Mouse (Mus musculus) cerebellum, adult 8-10 months (tissue): ENCODE data around the gene Mast1.

Experiments
- DNase-seq: peaks from one replicate; pipeline ENCODE4 v3.0.0; 2022

The Mast1 gene

DNA sequence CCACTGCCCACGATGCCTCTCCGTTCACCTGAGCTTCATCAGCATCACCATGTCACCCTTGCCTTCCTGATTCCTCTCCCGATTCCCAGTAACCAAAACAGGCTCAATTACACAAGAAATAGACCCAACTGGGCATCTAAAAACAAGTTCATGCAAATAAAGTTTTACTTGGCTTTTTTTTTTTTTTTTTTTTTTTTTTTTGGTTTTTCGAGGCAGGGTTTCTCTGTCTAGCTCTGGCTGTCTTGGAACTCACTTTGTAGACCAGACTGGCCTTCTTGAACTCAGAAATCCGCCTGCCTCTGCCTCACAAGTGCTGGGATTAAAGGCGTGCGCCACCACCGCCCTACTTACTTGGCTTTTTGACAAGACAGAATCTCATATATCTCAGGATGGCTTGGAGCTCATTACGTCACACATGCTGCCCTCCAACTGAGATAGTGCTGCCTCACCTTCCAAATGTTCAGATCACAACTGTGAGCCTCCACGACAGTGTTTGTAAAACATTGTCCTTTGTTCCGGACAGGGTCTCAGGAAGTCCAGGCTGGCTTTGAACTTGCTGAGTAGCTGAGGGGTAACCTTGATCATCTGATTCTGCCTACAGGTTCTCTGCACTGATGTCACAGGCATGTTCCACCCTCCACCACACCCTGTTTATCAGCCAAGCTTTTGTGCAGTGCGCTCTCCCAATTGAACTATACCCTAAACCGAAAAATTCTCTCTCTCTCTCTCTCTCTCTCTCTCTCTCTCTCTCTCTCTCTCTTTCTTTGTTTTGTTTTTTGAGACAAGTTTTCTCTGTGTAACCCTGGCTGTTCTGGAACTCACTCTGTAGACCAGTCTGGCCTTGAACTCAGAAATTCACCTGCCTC is 694 bp upstream of the Mast1 start:
- no peak for DNase-seq

DNA sequence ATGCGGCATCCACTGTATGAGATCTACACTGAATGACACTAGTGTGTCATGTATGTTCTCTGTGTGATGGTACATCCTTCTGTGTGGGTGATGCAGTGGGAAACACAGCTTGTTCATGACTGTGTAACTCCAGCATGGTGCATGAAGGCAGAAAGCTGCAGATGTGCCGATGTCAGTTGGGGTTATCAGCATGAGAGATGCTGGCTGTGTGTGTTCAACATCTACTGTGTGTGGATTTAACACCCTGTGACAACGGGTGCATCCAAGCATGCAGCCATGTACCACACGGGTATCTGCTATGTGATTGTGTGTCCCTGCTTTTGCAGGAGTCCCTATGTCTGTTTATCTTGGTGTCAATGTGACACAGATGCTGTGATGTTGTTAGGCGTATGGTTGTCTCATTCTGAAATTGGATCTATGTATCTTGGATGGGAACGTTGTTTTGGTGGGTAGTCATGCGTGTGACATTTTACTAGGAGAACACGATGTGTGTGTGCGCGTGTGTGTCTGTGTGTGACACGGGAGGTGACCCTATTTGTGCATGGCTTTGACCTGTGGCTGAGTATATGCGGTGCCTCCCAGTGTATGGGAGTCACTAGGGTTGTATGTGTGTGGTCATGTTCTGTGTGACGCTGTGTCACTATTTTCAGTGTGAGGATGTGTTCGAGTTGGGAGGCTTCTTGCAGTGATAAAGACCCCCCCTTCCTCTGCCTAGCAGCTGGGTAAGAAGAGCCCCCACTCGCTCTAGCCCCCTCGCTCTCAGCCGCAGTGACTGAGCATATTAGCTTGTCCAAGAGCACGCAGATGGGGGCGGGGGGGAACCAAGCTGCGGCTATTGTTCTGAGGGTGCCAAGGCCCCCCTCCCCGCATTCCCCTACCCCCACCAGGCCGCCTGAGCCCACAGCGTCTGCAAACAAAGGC is 858 bp downstream of the Mast1 start:
- DNase-seq = peak; percentile 44

- peak; percentile 59 for DNase-seq
These were observed 1.7 kb downstream of the Mast1 start for GRCm38 (mm10) chr8:84935489-84935888.

DNA sequence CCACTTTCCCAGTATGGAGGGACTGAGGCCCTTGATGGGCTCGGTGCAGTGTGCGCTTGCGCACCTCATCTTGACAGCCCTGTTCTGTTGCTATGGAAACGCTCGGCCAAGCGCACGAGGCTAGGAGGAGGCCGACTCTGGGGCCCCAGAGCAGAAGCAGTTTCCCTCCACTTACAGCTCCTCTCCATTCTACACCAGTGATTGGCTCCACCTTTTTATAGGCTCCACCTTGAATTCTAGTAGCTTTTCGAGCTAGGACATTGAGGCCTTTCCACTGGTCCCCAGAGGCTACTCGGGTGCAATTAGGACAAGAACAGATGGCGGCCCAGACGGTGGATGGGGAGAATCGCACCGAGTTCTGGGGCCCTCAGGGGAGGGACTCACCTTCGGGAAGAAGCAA is 2.3 kb downstream of the Mast1 start:
- DNase-seq = peak; percentile 77

- DNase-seq = no peak
These were observed 3.2 kb downstream of the Mast1 start for GRCm38 (mm10) chr8:84933767-84934559.

DNA sequence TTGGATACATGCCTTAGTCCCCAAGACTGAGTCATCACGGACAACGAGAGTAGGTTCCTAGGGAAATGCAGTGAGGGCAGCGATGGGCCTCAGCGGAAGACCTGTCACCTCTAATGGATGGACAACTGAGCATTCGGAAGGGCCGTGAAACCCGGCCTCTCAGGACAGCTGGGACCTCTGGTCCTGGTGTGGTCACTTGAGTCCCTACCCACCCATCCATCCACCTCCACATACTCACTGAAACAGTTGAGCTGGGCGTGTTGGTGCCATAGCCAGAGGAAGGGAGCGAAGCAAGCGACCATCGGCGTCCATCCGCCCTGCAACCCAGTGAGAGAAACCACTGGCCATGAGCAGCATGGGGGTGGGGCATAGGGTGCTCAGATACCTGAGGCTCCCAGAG is 6.6 kb downstream of the Mast1 start:
- no peak for DNase-seq

DNA sequence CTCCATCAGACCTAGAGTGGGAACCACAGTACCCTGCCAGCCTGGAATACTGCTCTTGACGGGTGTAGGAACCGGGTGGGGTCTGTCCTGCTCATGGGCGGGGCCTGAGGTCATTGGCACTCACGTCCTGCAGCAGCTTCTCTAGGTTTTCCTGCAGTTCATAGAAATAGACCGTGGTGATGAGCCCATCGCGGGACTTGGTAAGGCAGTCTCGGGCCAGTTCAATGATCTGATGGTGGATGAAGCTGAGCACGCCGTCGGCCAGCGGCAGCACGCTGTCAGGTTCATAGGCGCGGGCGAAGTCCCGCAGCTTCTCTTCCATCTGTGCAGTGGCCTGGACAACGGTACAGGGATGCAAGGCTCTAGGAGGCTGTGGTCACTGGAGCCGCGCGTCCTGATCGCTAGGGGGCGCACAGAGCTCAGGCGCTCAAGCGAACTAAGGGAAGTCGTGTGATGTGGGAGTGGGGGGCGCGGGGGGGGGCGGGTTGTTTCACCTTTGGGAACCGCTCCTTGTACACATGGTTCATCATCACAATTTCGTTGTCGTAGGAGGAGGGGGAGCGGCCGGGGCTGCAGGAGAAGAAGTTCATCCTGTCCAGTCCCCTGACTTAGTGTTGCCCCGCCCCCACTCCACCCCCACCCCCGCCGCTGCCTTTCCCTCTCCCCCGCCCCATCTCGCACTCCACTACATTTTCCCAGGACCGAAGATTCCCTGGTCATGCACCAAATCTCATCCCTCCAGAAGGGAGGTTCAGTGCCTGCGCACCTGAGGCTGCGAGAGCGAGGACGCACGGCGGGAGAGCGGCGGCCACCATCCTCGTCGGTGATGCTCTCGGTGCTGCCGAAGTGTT is 8.5 kb downstream of the Mast1 start:
- peak; percentile 83 for DNase-seq

GRCm38 (mm10) chr8:84927513-84927912 is 9.6 kb downstream of the Mast1 start:
- no peak for DNase-seq

DNA sequence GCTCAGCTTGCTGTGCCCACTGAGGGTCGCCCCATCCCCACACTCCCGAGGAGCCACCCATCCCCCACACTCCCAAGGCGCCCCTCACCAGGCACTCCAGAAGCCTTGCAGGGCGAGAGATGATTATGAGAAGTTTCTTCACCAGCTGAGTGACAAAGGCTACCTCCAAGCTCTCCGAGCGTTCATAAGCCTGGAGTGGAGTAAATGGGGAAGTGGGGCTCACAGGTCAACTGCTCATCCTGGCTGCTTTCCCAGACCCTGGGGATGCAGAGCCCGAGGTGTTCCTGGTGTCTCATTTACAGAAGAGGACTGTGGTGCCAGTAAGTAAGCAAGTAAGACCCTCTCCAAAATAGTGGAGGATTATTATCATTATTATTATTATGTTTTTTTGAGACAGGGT is 11.6 kb downstream of the Mast1 start:
- DNase-seq = no peak

GRCm38 (mm10) chr8:84921596-84921995 is 15.6 kb downstream of the Mast1 start:
- DNase-seq = no peak

GRCm38 (mm10) chr8:84918646-84919045 is 18.5 kb downstream of the Mast1 start:
- DNase-seq = no peak

DNA sequence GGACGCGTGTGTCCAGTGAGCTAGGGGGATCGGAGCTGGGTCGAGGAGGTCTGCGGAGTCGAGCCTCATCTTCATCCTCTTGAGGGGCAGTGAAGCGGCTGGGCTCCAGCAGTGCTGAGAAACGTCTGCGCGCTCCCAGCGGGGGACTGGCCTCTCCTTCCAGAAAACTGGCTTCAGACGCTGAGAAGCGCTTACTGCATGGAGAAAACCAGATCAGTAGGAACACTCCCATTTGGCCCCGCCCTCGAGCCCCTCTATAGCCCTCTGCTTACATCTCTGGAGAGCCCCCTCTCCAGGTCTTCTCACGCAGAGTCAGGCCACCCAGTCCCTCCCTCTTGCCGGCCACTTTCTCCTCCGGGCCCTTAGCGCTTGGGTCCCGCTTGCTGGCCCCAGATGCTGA is 19.4 kb downstream of the Mast1 start:
- no peak for DNase-seq

GRCm38 (mm10) chr8:84915269-84915668 is 21.9 kb downstream of the Mast1 start:
- DNase-seq = no peak

DNA sequence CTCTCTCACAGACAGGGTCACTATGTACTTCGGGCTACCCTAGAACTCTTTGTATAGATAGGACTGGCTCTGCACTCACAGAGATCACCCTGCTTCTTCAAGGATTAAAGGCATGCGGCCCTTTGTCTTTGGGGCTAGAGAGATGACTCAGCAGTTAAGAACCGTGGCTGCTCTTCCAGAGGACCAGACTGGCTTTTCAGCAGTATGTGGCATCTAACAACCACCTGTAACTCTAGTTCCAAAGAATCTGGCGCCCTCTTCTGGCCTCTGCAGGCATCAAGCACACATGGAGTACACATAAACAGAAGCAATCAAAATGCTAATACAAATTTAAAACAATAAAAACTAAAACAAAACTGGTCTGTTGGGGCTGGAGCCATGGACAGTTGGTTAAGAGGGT is 23.2 kb downstream of the Mast1 start:
- no peak for DNase-seq

- DNase-seq = no peak
These were observed 23.7 kb downstream of the Mast1 start for GRCm38 (mm10) chr8:84913502-84913900.

GRCm38 (mm10) chr8:84912895-84913501 is 24.2 kb downstream of the Mast1 start:
- peak; percentile 81 for DNase-seq

DNA sequence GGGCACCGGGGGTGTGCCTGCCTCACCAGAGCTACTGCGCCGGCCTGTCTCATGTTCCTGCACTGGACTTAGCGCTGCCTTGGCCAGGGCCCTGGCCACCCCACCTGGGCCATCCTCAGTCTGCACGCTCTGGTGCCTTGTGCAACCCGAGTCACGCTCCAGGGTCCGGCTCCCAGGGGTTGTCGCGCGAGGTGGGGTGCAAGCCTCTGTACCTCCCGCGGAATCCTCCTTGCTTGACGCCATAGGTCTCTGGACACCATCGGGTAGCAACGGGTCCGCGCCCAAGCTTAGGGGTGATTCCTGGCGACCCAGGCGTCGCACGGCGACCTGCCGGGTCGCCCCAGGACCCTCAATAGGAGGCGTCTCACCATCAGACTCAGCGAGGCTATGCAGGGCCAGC is 24.8 kb downstream of the Mast1 start:
- DNase-seq = no peak

GRCm38 (mm10) chr8:84911854-84912253 is 25.3 kb downstream of the Mast1 start:
- no peak for DNase-seq

GRCm38 (mm10) chr8:84910551-84910950 is 26.6 kb downstream of the Mast1 start:
- peak; percentile 77 for DNase-seq

- DNase-seq = no peak
These were observed 27.2 kb downstream of the Mast1 start for GRCm38 (mm10) chr8:84909949-84910348.

GRCm38 (mm10) chr8:84909162-84909767 is 27.9 kb downstream of the Mast1 start:
- DNase-seq = no peak
